Mouse (Mus musculus): ENCODE data around the gene Nsg2.

GRCm38 (mm10) chr11:32009961-32010662 lies 9.8 kb downstream of the Nsg2 start:
- no peak for TF ChIP-seq CTCF (conservative IDR thresholded peaks at IDR 0.05; ENCODE audit: low read length)
- TF ChIP-seq NANOG (IDR thresholded peaks at IDR 0.05; ENCODE audit: borderline replicate concordance, low read length) = peak; percentile 89

Data from E14TG2a.4 (cell line).